Mouse (Mus musculus) thymus, postnatal 10 days (tissue): Measurements from ENCODE around the gene Smarcc2.

Experiments
- DNase-seq, 2 experiments: peaks; one replicate each; pipeline ENCODE4 v3.0.0; 2021; ENCODE audit warnings: low spot score in 2 of 2

The Smarcc2 gene

GRCm38 (mm10) chr10:128458719-128459408 is at the start of gene Smarcc2:
Smarcc2 (plus strand) TSS chr10:128459248.
- DNase-seq: peak; percentile 74 to 88

- DNase-seq: peak; percentile 96 to 98
These were observed 49.1 kb upstream of the Smarcc2 start for GRCm38 (mm10) chr10:128409692-128410559.

DNA sequence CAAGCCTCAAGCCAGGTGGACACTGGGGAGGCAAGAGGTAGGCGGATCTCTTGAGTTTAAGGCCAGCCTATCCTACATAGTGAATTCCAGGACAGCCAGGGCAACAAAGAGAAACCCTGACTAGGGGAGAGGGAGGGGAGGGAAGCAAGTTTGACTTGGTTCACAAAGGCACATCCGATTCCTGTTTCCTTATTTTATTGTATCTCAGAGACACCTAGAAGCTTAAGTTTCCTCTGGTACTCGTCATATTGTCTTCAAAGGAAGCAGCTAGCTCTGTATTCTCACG is 48.5 kb upstream of the Smarcc2 start:
- DNase-seq: no peak

- peak; percentile 95 to 97 for DNase-seq
These were observed 47.6 kb upstream of the Smarcc2 start, which contains the start of the genes Nabp2 and Rnf41 for GRCm38 (mm10) chr10:128411211-128412054. Nabp2 (minus strand) TSS chr10:128411492. Rnf41 (plus strand) TSS chr10:128411657.

DNA sequence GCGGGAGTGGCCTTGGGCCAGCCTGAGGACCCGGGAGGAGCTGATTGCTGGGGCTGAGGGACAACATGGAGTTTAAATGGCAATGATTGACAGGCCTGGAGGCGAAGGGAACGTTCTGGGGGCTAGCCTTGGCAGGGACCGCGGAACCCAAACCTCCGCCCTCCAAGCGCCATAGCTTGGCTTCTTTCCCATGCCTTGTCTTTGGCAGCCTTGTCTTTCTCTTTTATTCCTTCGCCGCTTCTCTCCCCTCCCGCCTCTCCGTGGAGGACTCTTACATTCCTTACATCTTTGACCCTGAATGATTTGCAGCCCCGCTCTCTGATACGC is 47.0 kb upstream of the Smarcc2 start:
- no peak for DNase-seq

- no peak for DNase-seq
These were observed 46.5 kb upstream of the Smarcc2 start for GRCm38 (mm10) chr10:128412558-128412957.

- no peak for DNase-seq
These were observed 46.0 kb upstream of the Smarcc2 start for GRCm38 (mm10) chr10:128413076-128413475.

DNA sequence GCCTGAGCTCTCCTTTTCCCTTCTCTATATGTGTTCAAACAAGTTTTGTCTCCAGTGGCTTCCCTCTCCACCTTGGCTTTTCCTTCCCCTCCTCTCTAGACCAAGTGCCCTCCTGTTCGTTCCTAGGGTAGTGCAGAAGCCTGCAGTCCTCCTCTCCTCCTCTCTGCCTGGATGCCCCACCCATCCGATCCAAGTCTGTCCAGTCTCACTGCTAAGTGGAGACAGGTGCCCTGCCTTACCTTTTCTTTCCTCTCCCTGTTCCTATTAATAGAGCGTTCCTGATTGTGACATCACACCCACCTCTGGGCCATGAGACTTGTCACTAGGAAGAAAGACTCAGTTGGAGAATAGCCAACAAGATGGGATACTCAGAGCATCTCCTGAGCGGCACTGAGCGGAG is 44.2 kb upstream of the Smarcc2 start:
- DNase-seq: no peak

DNA sequence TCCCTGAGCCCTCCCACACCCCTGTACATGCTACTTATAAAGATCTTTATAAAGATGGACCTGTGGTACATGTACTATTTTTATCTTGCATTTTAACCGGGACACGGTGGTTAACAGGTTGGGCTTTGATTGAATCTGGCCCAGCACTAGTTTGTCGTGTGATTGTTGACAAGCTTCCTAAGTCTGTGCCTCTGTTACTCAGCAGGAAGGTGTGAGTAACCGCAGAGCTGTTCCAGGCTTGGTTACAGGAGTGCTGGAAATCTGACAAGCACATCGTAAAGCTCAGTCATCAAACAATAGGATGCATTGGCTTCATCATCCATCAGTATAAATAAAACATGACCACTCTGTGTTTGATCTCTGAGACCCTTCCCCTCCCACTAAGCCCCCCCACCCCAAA is 36.6 kb upstream of the Smarcc2 start:
- no peak for DNase-seq

DNA sequence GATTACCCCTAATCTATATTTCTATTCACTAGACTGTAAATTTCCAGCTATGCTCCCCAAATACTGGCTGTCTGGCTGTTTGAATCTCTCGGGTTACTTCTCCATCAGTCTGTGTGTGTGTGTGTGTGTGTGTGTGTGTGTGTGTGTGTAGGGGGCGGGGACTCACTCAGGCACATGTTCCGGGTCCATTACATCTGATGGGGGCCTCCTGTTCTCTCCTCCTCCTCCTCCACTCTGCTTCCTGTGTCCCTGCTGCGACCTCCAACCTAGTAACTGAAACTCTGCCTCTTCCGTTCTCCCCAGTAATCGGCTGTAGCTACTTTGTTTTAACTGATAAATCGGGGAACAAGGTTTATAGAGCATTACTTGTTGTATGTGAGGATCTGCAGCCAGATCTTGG is 34.4 kb upstream of the Smarcc2 start:
- peak; percentile 38 to 53 for DNase-seq

DNA sequence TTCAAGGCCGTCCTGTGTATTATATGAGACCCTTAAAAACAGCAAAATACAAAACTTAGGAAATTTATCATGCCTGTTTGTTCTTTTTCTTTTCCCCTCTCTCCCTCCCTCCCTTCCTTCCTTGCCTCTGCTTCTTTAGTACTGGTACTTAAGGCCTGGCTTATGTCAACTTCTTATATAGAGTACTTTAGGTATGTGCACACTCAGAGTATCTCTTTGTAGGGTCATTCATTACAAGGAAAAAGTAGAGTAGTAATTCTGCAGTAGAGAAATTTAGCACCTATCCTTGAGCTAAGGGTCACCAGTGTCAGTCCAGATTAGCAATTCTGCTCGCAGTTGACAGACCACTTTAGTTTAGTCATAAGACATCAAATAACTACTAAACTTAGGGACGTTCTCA is 33.8 kb upstream of the Smarcc2 start:
- DNase-seq: no peak

DNA sequence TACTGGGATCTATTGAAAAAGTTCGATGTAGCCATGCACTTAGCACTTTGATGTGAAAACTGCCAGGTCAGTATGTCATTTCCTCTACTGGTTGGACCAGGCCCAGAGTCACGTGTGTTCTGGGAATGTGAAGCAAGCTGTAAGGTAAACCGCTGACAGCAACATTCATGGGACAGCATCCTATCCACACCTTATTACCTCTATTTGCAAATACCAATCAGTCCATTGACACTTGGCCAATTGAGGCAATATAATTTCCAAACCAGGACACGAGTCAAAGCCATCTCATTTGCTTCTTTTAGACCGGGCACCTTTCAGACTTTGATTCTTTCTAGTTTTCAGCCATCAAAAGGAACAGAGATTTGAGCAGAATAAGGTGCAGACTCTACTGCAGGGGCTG is 30.0 kb upstream of the Smarcc2 start:
- DNase-seq: no peak

DNA sequence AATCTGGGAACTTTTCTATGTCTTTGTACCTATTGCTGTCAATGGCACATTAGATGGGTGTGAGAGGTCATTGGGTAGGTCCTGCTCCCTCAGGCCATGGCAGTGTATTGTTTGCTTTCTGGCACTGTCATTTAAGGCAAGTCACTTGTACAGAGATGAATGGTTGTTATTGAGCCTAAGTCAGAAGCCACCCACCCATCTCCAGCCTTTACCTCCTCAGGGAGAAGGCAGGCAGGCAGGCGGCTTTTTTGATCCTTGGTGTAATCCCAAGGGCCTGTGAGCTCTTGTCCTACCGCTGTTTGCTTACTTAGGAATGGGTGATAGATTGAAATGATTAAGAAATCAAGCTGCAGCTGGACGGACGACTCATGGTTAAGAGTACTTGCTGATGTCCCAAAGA is 29.6 kb upstream of the Smarcc2 start:
- no peak for DNase-seq

DNA sequence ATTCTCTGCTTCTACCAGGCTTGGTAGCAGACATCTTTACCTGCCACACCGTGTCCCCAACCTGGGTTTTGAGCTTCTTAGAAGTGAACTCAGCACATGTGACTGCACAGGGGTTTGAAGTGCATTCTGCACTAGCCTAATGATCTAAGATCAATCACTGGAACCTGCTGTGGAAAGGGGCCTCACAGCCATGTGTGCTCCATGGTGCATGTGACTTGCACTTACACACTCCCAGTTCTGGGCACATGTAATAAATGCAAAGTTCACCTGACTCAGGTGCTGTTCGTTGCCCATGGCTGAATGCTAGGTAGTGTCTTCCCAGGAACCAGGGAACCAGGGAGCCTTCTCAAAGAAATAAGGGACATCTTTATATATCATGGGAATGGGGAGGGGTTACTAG is 25.6 kb upstream of the Smarcc2 start:
- no peak for DNase-seq

DNA sequence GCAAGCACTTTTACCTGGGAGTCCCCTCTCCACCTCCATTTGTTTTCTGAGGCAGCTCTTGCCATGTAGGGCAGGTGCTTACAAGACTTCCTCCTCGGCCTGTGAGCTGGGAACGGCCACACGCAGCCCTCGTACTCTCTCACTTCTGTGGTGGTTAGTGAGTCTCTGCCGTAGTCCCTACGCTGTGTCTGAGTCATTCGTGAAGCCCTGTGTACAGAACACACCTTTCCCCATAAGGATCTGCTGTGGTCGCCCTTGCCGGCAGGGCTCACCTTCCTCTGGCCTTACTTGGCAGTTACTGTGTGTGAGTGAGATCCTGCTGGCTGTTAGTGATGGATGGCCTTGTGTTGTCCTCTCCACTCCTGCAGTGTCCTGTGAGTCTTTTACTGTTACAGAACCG is 24.4 kb upstream of the Smarcc2 start:
- DNase-seq: peak; percentile 41 to 47

DNA sequence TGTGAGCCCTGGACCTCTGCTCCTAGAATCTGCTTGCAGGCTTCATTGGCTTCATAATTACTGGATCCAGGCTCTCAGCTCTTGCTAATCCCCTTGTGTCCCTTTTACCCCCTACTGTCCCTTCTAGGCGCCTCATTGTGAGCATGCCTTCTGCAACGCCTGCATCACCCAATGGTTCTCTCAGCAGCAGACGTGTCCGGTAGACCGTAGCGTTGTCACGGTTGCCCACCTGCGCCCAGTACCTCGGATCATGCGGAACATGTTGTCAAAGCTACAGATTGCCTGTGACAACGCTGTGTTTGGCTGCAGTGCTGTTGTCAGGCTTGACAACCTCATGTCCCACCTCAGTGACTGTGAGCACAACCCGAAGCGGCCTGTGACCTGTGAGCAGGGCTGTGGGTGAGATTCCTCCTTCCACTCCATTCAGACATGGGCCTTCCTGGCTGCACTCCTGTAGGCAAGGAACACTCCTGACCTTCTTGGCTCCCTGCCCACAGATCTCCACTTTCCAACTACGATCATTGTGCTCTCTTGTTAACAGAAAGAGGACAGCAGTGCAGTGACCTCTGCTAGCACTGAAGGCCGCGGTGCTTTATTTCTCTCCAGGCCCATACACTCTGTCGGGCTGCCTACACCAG is 23.7 kb upstream of the Smarcc2 start:
- peak in 1 of 2 experiments; percentile 18 for DNase-seq

DNA sequence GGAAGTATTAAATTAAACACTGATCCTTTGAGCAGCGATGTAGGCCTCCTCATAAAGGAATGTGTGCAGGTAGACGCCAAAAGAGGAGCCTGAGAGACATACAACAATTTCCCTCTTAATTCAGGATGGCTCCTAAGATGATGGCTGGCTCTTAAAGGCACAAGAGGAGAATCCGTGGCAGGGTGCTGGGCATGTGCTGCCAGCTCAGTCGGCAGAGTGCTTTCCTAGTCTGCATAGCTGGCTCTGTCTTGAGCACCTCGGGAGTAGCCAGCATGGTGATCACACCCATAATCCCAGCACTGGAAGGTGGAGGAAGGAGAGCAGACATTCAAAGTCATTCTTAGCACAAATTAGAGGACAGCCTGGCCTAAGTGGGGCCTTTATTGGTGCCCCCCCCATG is 23.2 kb upstream of the Smarcc2 start:
- DNase-seq: no peak

DNA sequence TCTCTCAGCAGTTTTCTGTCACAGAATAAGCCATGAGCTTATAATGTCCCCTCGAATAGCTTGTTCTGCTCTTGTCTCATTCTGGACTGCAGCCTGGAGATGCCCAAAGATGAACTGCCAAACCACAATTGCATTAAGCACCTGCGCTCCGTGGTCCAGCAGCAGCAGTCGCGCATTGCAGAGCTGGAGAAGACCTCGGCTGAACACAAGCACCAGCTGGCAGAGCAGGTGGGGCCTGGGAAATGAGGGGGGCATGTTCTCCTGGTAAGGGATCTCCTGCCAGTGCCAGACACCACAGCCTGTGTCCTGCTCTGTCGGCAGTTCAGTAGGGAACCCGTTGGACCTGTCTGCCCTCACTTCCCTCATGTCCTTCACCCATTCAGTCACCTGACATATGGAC is 22.7 kb upstream of the Smarcc2 start:
- peak; percentile 10 to 32 for DNase-seq

- no peak for DNase-seq
These were observed 20.3 kb upstream of the Smarcc2 start for GRCm38 (mm10) chr10:128438675-128439279.

DNA sequence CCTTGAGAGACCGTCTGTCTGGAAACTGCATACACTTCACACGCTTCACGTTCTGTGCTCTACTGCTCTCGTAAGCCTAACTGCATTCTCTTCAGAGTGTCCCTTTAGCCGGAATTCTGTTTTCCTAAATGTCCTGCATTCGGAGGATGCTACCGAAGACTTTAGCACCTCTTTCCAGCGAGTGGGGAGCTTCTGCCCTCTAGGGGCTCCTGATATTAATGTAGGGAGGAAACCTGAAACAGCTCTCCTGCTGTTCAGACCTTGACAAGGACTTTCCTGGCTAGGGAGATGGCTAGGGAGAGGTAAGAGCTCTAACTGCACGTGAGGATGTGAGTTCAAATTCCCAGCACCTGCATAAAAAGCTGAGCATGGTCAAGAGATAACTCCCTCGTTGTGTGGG is 18.6 kb upstream of the Smarcc2 start:
- DNase-seq: peak in 1 of 2 experiments; percentile 24

- DNase-seq: no peak
These were observed 17.5 kb upstream of the Smarcc2 start for GRCm38 (mm10) chr10:128441324-128442119.
